Mouse (Mus musculus) midbrain, embryonic 14.5 days (tissue): ENCODE measurements at regions not wholly inside any gene's neighbourhood (a gene's known extent, or its start where the extent isn't known, plus 50 kb on each side); places are given as distances from the start of the nearest gene placed in this dataset.

ENCODE experiments used
- ATAC-seq: fragments of 200-750 bp; cut with Nextera tagmentation; 2 replicates; pipeline ENCODE4 v1.8.0; 2017; ENCODE audit warnings: moderate number of reproducible peaks, moderate library complexity; ENCODE audit not compliant: low FRiP score, low TSS enrichment
- DNase-seq: peaks from one replicate; pipeline ENCODE4 v3.0.0-alpha.2; 2015
- H3K27ac ChIP-seq: fragments of 300-500 bp; sonication (generic); replicated peaks from 2 replicates; pipeline ENCODE4 v1.5.1; 2014; ENCODE audit warnings: mild to moderate bottlenecking, low read depth, low read length, moderate library complexity
- H3K27me3 ChIP-seq: fragments of 300-500 bp; sonication (generic); 2 replicates; pipeline ENCODE4 v1.6.1; 2014; ENCODE audit warnings: low read length, control low read depth, mixed read lengths; ENCODE audit not compliant: control insufficient read depth, insufficient read depth
- H3K36me3 ChIP-seq: fragments of 300-500 bp; sonication (generic); 2 replicates; pipeline ENCODE4 v1.6.1; 2014; ENCODE audit warnings: low read length, control low read depth; ENCODE audit not compliant: control insufficient read depth, insufficient read depth
- H3K4me1 ChIP-seq: fragments of 300-500 bp; sonication (generic); 2 replicates; pipeline ENCODE4 v1.6.1; 2014; ENCODE audit warnings: mild to moderate bottlenecking, antibody characterized with exemption, low read length, control low read depth; ENCODE audit not compliant: control insufficient read depth, insufficient read depth
- H3K4me2 ChIP-seq: fragments of 300-500 bp; sonication (generic); 2 replicates; pipeline ENCODE4 v1.6.1; 2014; ENCODE audit warnings: mild to moderate bottlenecking, low read length, moderate library complexity
- H3K4me3 ChIP-seq: fragments of 300-500 bp; sonication (generic); replicated peaks from 2 replicates; pipeline ENCODE4 v1.5.1; 2014; ENCODE audit warnings: low read depth, low read length
- H3K9ac ChIP-seq: fragments of 300-500 bp; sonication (generic); replicated peaks from 2 replicates; pipeline ENCODE4 v1.6.1; 2014; ENCODE audit warnings: mild to moderate bottlenecking, low read length, moderate library complexity
- H3K9me3 ChIP-seq: fragments of 300-500 bp; sonication (generic); 2 replicates; pipeline ENCODE4 v1.6.1; 2016; ENCODE audit warnings: low read length, control low read depth, mixed read lengths; ENCODE audit not compliant: control insufficient read depth
- WGBS: fragments of 180-500 bp; shearing (Covaris S2); extraction: QIAGEN DNeasy Blood & Tissue Kit; methylation state at CpG from one replicate; pipeline ENCODE4 v1.1.7; 2014; 5-methylcytosine and 5-hydroxymethylcytosine counted together

GRCm38 (mm10) chr1:71923731-71924130, 270.7 kb upstream of the Fn1 start:
- H3K27me3 ChIP-seq, result no peaks in the 10 kb centered on the region
- H3K4me2 ChIP-seq, result no peak overlapping the region
- no peak for DNase-seq
- no peak overlapping the region for H3K4me3 ChIP-seq
- no peaks in the 10 kb centered on the region for H3K4me1 ChIP-seq
- no peaks in the 10 kb centered on the region for H3K36me3 ChIP-seq
- H3K27ac ChIP-seq, result no peak overlapping the region
- 25% methylated on average over 3 of the region's 3 CpGs for WGBS
- no peak overlapping the region for H3K9ac ChIP-seq
- no peak for ATAC-seq
- no peaks in the 10 kb centered on the region for H3K9me3 ChIP-seq

- Histone ChIP-seq H3K36me3 (no peaks in the 10 kb centered on the region), H3K9ac (no peak overlapping the region), H3K9me3 (no peaks in the 10 kb centered on the region), H3K27ac (no peak overlapping the region), H3K27me3 (no peaks in the 10 kb centered on the region), H3K4me3 (no peak overlapping the region), H3K4me1 (no peaks in the 10 kb centered on the region), H3K4me2 (no peak overlapping the region)
- ATAC-seq (no peak), DNase-seq (no peak)
- WGBS, result 89% methylated on average over 2 of the region's 2 CpGs
These were observed 268.5 kb upstream of the Fn1 start for GRCm38 (mm10) chr1:71921456-71921855.

GRCm38 (mm10) chr1:71919891-71920290, 266.9 kb upstream of the Fn1 start:
- DNase-seq, result no peak
- no peak for ATAC-seq

GRCm38 (mm10) chr1:71917021-71917420, 264.0 kb upstream of the Fn1 start:
- ATAC-seq (no peak), DNase-seq (no peak)
- Histone ChIP-seq H3K9me3 (no peaks in the 10 kb centered on the region), H3K4me1 (no peaks in the 10 kb centered on the region), H3K4me2 (no peak overlapping the region), H3K27ac (no peak overlapping the region), H3K27me3 (no peaks in the 10 kb centered on the region), H3K36me3 (no peaks in the 10 kb centered on the region), H3K4me3 (no peak overlapping the region), H3K9ac (no peak overlapping the region)
- 80% methylated on average over 2 of the region's 2 CpGs for WGBS

More at GRCm38 (mm10) chr1:71919891-71920290, 266.9 kb upstream of the Fn1 start:
- Histone ChIP-seq H3K36me3 (no peaks in the 10 kb centered on the region), H3K9ac (no peak overlapping the region), H3K4me1 (no peaks in the 10 kb centered on the region), H3K9me3 (no peaks in the 10 kb centered on the region), H3K27me3 (no peaks in the 10 kb centered on the region), H3K27ac (no peak overlapping the region), H3K4me3 (no peak overlapping the region), H3K4me2 (no peak overlapping the region)
- 93% methylated on average over 2 of the region's 2 CpGs for WGBS

- DNase-seq (no peak), ATAC-seq (no peak)
- Histone ChIP-seq H3K36me3 (no peaks in the 10 kb centered on the region), H3K9ac (no peak overlapping the region), H3K9me3 (no peaks in the 10 kb centered on the region), H3K4me3 (no peak overlapping the region), H3K27ac (no peak overlapping the region), H3K4me1 (no peaks in the 10 kb centered on the region), H3K27me3 (no peaks in the 10 kb centered on the region), H3K4me2 (no peak overlapping the region)
- 95% methylated on average over 3 of the region's 3 CpGs for WGBS
These were observed 261.4 kb upstream of the Fn1 start for GRCm38 (mm10) chr1:71914439-71914838.

- Histone ChIP-seq H3K4me3 (no peak overlapping the region), H3K4me1 (no peaks in the 10 kb centered on the region), H3K9ac (no peak overlapping the region), H3K27ac (no peak overlapping the region), H3K4me2 (no peak overlapping the region), H3K27me3 (no peaks in the 10 kb centered on the region), H3K9me3 (no peaks in the 10 kb centered on the region), H3K36me3 (no peaks in the 10 kb centered on the region)
- ATAC-seq (no peak), DNase-seq (no peak)
- WGBS, result 66% methylated on average over 5 of the region's 5 CpGs
These were observed 260.2 kb upstream of the Fn1 start for GRCm38 (mm10) chr1:71913221-71913620.

GRCm38 (mm10) chr1:71912441-71912840, 259.4 kb upstream of the Fn1 start:
- no peak for DNase-seq
- H3K4me3 ChIP-seq, result no peak overlapping the region
- no peaks in the 10 kb centered on the region for H3K4me1 ChIP-seq
- H3K36me3 ChIP-seq, result no peaks in the 10 kb centered on the region
- no peak overlapping the region for H3K4me2 ChIP-seq
- H3K9ac ChIP-seq, result no peak overlapping the region
- no peaks in the 10 kb centered on the region for H3K9me3 ChIP-seq
- H3K27me3 ChIP-seq, result no peaks in the 10 kb centered on the region
- ATAC-seq, result no peak
- 56% methylated on average over 2 of the region's 3 CpGs for WGBS
- H3K27ac ChIP-seq, result no peak overlapping the region

- no peak overlapping the region for H3K4me2 ChIP-seq
- H3K27me3 ChIP-seq, result no peaks in the 10 kb centered on the region
- no peak overlapping the region for H3K27ac ChIP-seq
- H3K9me3 ChIP-seq, result no peaks in the 10 kb centered on the region
- H3K36me3 ChIP-seq, result no peaks in the 10 kb centered on the region
- no peak overlapping the region for H3K4me3 ChIP-seq
- ATAC-seq, result no peak
- no peak overlapping the region for H3K9ac ChIP-seq
- H3K4me1 ChIP-seq, result no peaks in the 10 kb centered on the region
- DNase-seq, result no peak
- WGBS, result 76% methylated on average over 1 of the region's 1 CpGs
These were observed 257.1 kb upstream of the Fn1 start for GRCm38 (mm10) chr1:71910125-71910524.

GRCm38 (mm10) chr1:71909508-71910124, 256.6 kb upstream of the Fn1 start:
- Histone ChIP-seq H3K9me3 (no peaks in the 10 kb centered on the region), H3K4me2 (no peak overlapping the region), H3K36me3 (no peaks in the 10 kb centered on the region), H3K4me3 (no peak overlapping the region), H3K27ac (no peak overlapping the region), H3K9ac (no peak overlapping the region), H3K27me3 (no peaks in the 10 kb centered on the region), H3K4me1 (no peaks in the 10 kb centered on the region)
- WGBS, result 76% methylated on average over 11 of the region's 11 CpGs
- DNase-seq (no peak), ATAC-seq (no peak)
